Mouse (Mus musculus): ENCODE results near the gene Fabp2. TPM values are rescaled to one million over a fixed set of nuclear protein-coding genes. Genes with fewer than 3 reads are reported as not detected.
"Not testable (repeated sequence)": the region's sequence is repeated elsewhere in the genome, so short reads cannot be mapped to it uniquely, and the experiment has no call there.

The Fabp2 gene
- polyA plus RNA-seq, 1 experiment from 2014 or later = not detected

DNA sequence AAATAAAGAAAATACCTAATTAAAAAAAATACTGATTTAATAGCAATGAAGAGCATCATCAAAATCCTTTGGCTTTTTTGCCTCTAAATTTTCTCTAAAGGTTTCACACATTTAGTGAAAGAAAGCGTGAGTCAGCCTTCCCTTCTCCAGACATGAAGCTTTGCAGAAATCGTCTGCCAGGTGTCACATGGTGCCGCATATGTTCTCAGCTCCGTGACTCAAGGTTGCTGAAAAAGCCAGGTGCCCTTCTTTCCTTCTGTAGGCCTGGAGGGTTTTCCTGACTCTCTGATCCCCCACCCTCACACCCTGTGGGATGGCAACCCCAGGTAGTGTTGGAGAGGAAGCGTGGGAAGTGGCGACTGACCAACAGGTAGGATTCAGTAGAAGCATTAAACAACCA lies 34.9 kb downstream of the Fabp2 start:
- 87% methylated on average over 6 of the region's 6 CpGs for WGBS
- no peaks in the 10 kb centered on the region for H3K27me3 ChIP-seq (ENCODE audit: control insufficient read depth, insufficient read depth, low read length)

DNA sequence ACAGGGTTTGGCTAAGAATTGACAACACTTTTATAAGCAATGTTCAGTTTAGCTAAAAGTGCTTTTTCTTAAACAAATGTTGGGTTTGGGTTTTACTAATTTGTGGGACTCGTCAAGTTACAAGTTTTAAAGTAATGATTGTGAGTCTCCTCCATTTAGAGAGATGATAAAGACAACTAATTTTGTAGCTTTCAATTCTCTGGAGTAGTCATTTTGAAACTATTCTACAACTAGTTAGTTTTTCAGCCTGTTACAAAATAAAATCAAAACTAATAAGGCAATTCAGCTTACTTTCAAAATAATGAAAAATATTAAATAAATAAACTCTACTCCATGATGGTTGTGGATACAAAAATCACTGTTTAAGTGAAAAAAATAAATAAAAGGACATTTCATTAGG lies 37.6 kb downstream of the Fabp2 start:
- Histone ChIP-seq H3K4me1 (ENCODE audit: control insufficient read depth, insufficient read depth, low read length) (no peaks in the 10 kb centered on the region), H3K4me2 (ENCODE audit: low read depth) (no peak overlapping the region), H3K36me3 (ENCODE audit: control insufficient read depth, insufficient read depth, low read length) (no peaks in the 10 kb centered on the region), H3K27ac (ENCODE audit: low read depth, low read length) (no peak overlapping the region), H3K9me3 (ENCODE audit: control insufficient read depth, low read length) (no peaks in the 10 kb centered on the region), H3K4me3 (ENCODE audit: low read depth, low read length) (no peak overlapping the region), H3K27me3 (ENCODE audit: control insufficient read depth, insufficient read depth, low read length) (no peaks in the 10 kb centered on the region), H3K9ac (ENCODE audit: low read length) (no peak overlapping the region)
- 91% methylated on average over 1 of the region's 1 CpGs for WGBS
- ATAC-seq (ENCODE audit: insufficient read depth, low FRiP score, low TSS enrichment) = no peak
- DNase-seq (ENCODE audit: low spot score) = no peak

More for the DNA sequence above, 34.9 kb downstream of the Fabp2 start:
- Histone ChIP-seq H3K4me3 (ENCODE audit: low read depth, low read length) (no peak overlapping the region), H3K9me3 (ENCODE audit: control insufficient read depth, low read length) (no peaks in the 10 kb centered on the region), H3K4me2 (ENCODE audit: low read depth) (no peak overlapping the region), H3K27ac (ENCODE audit: low read depth, low read length) (no peak overlapping the region), H3K9ac (ENCODE audit: low read length) (no peak overlapping the region), H3K36me3 (ENCODE audit: control insufficient read depth, insufficient read depth, low read length) (peaks cover 2% of the 10 kb centered on the region; the same call in 1 of the 2 replicates), H3K4me1 (ENCODE audit: control insufficient read depth, insufficient read depth, low read length) (no peaks in the 10 kb centered on the region)
- ATAC-seq (ENCODE audit: insufficient read depth, low FRiP score, low TSS enrichment) (no peak), DNase-seq (ENCODE audit: low spot score) (no peak)

DNA sequence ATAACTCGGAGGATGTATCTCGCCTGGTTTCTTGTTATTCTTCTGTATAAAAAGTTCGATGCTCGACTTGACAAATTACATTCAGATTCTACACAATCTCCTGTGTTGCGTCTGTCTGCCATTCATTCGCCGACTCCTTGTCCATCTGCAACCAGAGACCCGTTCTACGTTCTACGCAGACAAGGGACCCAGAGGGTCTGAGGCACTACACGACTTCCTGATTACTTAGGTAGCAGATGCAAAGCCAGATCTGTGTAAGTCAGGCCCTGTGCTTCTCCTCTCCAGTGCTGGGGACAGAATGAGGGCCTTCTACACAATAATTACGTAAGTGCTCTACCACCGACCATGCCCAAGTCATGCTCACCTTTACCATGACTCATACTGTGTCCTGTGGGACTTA lies 42.3 kb downstream of the Fabp2 start:
- not testable (repeated sequence) for H3K4me2 ChIP-seq (ENCODE audit: low read depth); H3K36me3 ChIP-seq (ENCODE audit: control insufficient read depth, insufficient read depth, low read length); DNase-seq (ENCODE audit: low spot score); H3K9me3 ChIP-seq (ENCODE audit: control insufficient read depth, low read length); ATAC-seq (ENCODE audit: insufficient read depth, low FRiP score, low TSS enrichment); H3K4me3 ChIP-seq (ENCODE audit: low read depth, low read length); H3K27ac ChIP-seq (ENCODE audit: low read depth, low read length); H3K27me3 ChIP-seq (ENCODE audit: control insufficient read depth, insufficient read depth, low read length); H3K4me1 ChIP-seq (ENCODE audit: control insufficient read depth, insufficient read depth, low read length); H3K9ac ChIP-seq (ENCODE audit: low read length)
- 86% methylated on average over 13 of the region's 13 CpGs for WGBS

DNA sequence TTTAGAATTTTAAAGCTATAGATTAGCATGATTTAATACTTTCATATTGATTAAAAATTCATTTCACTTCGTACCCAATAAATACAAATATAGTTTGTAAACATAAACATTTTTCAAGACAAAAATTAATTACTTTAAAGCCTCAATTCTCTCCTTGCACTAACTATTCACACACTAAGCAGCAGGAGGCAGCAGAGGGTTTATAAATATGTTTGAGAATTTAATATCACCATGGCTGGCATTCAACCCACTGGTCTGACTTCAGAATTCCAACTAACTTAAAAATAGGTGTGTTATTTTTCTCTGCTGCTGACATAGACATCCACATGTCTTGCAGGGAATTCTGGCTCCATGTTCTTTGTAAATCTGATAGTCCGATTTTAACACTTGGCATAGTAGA lies 44.3 kb downstream of the Fabp2 start:
- H3K4me2 ChIP-seq (ENCODE audit: low read depth) = no peak overlapping the region
- no peaks in the 10 kb centered on the region for H3K36me3 ChIP-seq (ENCODE audit: control insufficient read depth, insufficient read depth, low read length)
- no peaks in the 10 kb centered on the region for H3K27me3 ChIP-seq (ENCODE audit: control insufficient read depth, insufficient read depth, low read length)
- no peak overlapping the region for H3K9ac ChIP-seq (ENCODE audit: low read length)
- H3K27ac ChIP-seq (ENCODE audit: low read depth, low read length) = no peak overlapping the region
- no peak overlapping the region for H3K4me3 ChIP-seq (ENCODE audit: low read depth, low read length)
- ATAC-seq (ENCODE audit: insufficient read depth, low FRiP score, low TSS enrichment) = no peak
- 86% methylated on average over 2 of the region's 2 CpGs for WGBS
- no peaks in the 10 kb centered on the region for H3K4me1 ChIP-seq (ENCODE audit: control insufficient read depth, insufficient read depth, low read length)
- H3K9me3 ChIP-seq (ENCODE audit: control insufficient read depth, low read length) = no peaks in the 10 kb centered on the region
- peak; percentile 36 for DNase-seq (ENCODE audit: low spot score)

GRCm38 (mm10) chr3:122943387-122943890 lies 48.6 kb downstream of the Fabp2 start:
- no peak overlapping the region for H3K27ac ChIP-seq (ENCODE audit: low read depth, low read length)
- H3K9ac ChIP-seq (ENCODE audit: low read length) = no peak overlapping the region
- no peak overlapping the region for H3K4me2 ChIP-seq (ENCODE audit: low read depth)
- H3K36me3 ChIP-seq (ENCODE audit: control insufficient read depth, insufficient read depth, low read length) = no peaks in the 10 kb centered on the region
- no peaks in the 10 kb centered on the region for H3K9me3 ChIP-seq (ENCODE audit: control insufficient read depth, low read length)
- H3K27me3 ChIP-seq (ENCODE audit: control insufficient read depth, insufficient read depth, low read length) = no peaks in the 10 kb centered on the region
- DNase-seq (ENCODE audit: low spot score) = no peak
- no peak for ATAC-seq (ENCODE audit: insufficient read depth, low FRiP score, low TSS enrichment)
- no peak overlapping the region for H3K4me3 ChIP-seq (ENCODE audit: low read depth, low read length)
- H3K4me1 ChIP-seq (ENCODE audit: control insufficient read depth, insufficient read depth, low read length) = no peaks in the 10 kb centered on the region
- 81% methylated on average over 6 of the region's 6 CpGs for WGBS

Other genes starting within 250 kb of the Fabp2 start
- gene Pde5a, start 166.1 kb upstream of the Fabp2 start, polyA plus RNA-seq (2014; fragmentation: Nextera tagmentation; extraction: Ambion mirVana) = 2.8 and 3.2 TPM in 2 replicates
- gene Gm10959, start 24.3 kb downstream of the Fabp2 start, polyA plus RNA-seq (2014; fragmentation: Nextera tagmentation; extraction: Ambion mirVana) = not detected in 2 replicates
- 75.1 and 81.7 TPM in 2 replicates for gene 1810037I17Rik, start 29.1 kb downstream of the Fabp2 start, polyA plus RNA-seq (2014; fragmentation: Nextera tagmentation; extraction: Ambion mirVana)
- gene Usp53, start 89.4 kb downstream of the Fabp2 start, polyA plus RNA-seq (2014; fragmentation: Nextera tagmentation; extraction: Ambion mirVana) = 4.5 and 6.0 TPM in 2 replicates
- 3.9 and 4.0 TPM in 2 replicates for gene Myoz2, start 139.9 kb downstream of the Fabp2 start, polyA plus RNA-seq (2014; fragmentation: Nextera tagmentation; extraction: Ambion mirVana)